Mouse (Mus musculus) spleen, adult 18-20 months (tissue): ENCODE data around the gene Ppara.

Source experiments
- DNase-seq, 2 experiments: peaks; one replicate each; pipeline ENCODE4 v3.0.0; 2022; ENCODE audit warnings: mixed read lengths in 2 of 2

The Ppara gene

DNA sequence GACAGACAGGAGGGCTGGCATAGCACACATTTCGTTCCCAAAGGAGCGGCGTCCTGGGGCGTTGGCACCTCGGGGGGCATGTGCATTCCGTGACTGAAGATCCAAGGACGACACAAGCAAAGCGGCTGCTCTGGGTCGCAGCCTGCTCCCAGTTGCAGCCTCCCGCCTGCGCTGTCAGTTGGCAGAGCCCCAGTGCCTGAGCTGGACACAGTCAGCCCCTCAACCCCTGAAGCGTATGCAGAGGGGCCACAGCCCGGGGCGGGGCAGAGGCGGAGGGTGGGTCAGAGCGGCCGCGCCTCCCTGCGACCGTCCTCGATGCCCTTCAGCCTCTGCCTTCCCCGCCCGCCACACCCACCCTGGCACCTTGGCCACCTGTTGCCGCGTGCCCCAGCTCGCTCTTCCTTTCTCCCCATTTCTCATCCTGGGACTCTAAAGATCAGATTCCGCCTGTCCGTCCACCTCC, at the start of gene Ppara:
Gene Ppara (plus strand): TSS at position 413 of the 463 bp plus-strand sequence.
- DNase-seq = no peak

DNA sequence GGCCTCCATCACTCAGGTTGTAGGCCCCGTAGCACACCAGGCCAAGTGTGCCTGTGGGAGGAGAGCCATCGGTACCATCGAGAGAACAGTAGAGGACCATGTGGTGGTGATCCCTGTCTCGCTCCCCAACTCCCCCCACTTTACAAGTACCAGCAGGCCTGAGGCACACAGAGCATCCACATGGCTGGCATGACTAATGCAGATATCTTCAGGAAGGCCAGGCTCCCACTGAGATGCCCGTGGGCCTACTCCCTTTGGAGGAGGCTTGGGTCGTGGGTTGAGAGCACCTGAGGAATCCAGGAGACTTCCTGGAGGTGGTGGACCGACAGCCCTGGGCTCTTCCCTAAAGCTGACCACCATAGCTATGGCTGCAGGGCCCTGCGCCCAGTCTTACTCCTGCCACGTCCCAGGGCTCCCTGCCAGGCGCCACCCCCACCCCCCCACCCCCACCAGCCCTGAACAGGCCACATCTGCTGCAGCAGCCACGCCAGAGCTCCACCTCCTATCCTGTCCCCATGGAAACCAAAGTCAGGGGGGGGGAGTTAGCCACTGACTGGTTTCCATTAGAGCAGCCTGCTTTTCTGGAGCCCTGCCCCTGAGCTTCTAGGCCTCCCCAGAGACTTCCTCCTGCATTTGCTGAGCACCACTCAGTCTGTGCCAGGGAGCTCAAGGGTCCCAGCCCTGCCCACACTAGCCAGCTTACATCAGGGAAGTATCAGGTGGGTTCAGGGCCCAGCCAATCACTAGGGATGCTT, 48.0 kb upstream of the Ppara start:
- DNase-seq = no peak

DNA sequence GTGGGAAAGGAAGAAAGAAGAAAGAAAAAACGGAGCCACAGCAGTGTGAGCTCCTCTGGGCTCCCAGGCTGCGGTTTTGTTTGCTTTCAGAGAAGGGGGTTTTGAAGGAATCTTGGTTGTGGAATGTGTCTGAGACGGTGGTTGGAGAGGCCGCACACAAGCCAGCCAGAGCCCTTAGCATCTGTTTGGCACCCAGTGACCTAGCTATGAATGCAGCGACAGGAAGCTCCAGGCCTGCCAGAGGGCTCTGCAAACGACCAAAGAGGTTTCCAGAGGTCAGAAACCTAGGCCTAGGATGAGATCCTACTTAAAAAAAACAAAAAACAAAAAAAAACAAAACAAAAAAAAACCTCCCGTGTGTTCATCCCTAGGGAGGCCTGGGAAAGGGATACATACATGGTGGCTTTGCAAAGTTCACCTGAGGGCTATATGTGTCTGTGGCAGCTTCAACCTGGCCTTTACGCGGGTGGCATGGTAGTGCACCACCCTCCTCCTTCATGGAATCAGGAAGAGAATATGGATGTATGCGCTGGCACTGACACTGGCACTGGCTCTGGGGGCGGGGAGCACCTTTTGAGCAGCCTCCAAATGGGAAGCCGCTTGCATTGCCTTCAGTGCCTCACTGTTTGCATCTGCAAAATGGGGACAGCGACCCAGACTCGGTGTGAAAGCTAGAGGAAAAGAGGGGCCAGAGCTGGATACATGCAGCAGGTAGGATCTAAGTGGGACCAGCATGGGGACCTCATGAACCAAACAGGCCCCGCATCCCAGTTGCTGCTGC, 47.0 kb upstream of the Ppara start:
- DNase-seq = no peak

DNA sequence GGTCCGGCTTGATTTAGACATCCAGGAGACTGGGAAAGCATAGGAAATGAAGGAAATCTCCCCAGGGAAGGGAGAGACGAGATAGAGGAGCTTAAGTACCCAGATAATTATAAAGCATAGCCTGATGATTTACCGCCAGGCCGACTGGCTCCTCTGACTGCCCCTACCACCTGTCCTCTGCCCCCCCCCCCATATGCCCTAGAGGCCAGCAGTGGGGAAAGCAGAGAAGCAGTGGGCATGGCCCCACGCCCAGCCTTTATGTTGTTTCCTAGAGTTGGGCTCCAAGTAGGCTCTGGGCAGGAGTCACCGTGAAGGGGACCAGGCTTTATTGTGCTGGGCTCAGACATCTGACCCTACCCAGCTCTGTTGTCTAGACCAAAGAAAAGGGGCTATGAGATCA, 46.0 kb upstream of the Ppara start:
- DNase-seq = no peak

DNA sequence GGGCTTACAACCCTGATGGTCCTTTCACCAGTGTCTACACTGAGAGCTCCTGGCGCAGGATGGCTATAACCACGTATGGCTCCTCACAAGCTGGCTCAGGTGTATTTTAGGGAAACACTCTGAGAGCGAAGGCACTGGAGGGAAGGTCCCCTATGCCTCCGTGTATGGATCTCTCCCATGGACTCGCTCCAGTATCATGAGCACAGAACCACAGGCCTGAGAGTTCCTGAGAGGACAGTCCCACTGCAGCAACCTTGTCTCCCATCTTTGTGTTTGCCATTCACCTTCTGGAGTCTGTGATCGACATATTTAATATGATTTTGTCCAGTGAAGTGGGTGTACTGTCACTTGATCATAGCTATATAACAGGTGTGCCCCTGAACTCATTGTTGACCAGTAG, 45.3 kb upstream of the Ppara start:
- DNase-seq = no peak

DNA sequence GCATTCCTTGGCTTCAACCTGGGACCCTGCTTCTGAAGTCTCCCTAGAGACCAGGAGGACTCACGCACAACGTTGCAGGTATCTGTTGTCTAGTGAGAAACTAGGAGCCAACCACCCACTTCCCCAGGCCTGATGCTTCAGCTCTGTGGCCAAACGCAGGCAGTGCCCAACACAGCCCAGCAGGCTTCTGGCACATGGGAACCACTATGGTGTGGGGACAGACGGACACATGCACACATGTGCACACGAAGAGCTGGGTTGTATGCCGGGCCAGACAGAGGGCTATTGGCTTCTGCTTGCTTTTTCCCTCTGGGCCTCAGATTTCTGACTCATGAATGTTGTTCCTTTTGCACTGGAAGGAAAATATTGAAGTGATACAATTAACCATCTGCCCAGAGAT, 44.7 kb upstream of the Ppara start:
- DNase-seq = no peak

DNA sequence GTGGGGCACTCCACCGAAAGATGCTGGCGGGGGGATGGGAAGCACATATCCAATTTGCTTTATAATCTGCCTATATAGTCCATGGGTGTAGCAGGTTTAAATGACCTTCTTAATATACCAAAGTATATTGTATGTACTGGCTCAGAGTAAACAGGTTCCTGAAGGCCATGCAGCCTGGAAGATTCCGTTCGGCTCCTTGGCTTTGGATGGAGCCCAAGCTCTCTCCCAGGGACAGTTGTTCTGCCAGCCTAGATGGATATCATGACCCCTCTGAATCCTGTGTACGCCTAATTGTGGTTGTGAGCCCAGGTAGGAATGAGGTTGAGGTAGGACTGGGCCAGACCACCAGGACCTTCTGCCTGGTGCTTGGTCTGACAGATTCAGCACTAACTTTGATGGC, 43.9 kb upstream of the Ppara start:
- no peak for DNase-seq

DNA sequence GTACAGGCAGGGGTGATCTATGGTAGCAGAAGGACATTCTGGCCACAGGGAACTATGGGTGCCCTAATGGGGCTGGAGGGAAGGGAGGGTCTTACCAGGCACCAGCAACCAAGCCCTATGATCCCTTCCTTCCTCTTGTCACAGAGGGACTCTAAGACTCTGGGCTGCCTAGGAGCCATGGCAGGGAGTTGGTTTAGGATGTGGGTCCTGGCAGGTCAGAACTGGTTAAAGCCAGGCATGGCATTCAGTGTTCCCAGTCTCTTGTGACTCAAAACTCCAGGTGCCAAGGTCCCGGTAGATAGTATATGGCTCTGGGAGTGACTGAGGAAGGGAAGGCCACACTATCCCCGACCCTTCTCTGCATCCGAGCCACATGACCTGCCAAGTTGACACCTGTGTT, 41.7 kb upstream of the Ppara start:
- no peak for DNase-seq

DNA sequence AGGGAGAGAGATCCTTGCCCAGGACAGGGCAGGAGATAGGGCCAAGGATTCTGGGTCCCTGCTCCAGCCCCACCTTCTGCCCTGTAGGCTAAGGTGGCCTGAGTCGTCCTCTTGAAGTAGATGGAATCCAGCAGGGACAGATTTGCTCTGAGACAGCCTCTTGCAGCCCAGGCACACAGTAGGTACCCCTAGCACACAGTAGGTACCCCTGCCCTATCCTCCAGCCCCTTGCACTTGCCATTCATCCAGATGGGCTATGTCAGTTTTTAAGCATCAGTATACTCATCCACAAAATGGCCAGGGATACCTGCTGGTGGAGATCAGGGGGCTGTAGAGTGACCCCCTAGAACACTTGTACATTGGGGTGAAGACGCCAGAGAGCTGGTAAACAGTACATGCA, 41.0 kb upstream of the Ppara start:
- no peak for DNase-seq

DNA sequence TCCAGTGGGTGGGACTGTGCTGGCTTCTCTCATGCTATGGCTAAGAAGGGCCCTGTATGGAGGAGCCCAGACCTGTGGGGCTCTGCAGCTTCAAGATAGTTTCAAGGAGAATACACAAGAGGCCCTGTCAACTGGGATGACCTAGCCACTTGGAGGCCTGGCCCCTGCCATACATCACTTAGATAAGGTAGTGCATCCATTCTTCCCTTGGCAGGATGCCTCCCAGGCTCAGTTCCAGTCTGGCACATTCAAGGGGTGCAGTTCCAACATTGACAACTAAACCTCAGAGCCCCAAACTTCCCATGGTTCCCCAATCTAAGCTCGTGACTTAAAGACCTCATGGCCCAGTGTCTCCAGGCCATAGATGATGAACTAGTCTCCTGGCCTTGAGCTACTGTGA, 40.4 kb upstream of the Ppara start:
- no peak for DNase-seq

DNA sequence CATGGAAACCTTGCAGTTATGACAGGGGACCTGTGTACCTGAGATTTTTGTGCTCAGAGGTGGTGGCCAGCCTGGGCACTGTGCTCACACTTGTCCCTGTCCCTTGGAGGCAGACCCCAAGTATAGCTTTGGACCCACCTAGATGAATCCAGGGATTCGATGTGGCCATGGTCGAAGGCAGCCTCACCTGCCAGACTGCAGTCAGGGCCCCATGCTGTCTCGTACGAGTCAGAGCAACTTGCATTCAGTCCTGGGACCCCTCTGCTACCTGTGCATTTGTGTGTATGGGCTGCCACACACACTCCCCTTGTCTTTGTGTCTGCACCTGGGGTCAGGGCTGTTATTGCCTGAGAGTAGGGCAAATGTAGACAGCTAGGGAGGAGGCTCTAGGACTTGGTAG, 39.5 kb upstream of the Ppara start:
- DNase-seq = no peak

DNA sequence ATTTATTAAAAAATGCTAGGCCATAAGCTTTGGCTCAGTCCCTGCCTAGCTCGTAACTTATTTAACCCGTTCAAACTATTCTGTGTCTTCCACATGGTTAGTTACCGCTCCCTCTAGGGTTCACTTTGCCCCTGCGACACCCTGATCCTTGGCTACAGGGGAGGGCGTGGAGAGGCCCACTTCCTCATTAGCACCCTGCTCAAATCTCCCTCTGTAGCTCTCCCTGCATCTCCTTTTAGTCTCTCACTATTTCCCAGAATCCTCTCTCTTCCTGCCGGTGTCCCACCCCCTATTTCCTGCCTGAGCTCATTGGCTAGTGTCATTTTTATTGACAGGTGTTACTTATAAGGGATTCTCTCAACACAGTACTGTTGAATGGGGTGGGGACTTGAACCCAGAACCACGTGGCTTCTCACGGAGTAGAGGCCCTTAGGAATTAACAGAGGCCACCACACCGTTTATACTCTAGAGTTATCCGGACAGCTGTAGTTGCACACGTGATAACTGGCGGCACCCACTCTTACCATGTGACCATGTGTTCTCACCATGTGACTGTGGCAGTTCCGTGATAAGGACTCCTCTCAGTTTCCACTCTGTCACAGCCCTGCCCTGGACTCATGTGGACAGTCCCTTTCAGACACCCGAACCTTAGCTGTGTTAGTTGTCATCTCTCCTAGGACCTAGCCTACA, 36.3 kb upstream of the Ppara start:
- no peak for DNase-seq

DNA sequence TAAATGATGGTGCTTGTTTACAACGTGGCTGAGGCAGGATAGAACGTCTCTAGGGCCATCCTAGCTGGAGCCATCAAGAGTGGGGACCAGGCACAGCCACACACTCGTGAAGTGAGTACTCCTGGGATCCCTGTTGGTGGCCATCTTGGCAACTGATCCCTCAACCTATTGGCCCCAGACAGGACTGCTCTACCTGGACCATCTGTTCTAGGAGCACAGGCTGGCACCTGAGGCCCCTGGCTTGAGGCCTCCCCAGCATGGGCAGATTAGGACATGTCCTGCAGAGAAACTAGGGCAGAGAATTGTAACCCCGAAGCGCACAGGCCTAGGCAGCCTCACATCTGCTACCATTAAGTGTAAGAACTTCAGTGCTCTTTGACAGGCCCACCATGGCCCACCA, 35.3 kb upstream of the Ppara start:
- no peak for DNase-seq

DNA sequence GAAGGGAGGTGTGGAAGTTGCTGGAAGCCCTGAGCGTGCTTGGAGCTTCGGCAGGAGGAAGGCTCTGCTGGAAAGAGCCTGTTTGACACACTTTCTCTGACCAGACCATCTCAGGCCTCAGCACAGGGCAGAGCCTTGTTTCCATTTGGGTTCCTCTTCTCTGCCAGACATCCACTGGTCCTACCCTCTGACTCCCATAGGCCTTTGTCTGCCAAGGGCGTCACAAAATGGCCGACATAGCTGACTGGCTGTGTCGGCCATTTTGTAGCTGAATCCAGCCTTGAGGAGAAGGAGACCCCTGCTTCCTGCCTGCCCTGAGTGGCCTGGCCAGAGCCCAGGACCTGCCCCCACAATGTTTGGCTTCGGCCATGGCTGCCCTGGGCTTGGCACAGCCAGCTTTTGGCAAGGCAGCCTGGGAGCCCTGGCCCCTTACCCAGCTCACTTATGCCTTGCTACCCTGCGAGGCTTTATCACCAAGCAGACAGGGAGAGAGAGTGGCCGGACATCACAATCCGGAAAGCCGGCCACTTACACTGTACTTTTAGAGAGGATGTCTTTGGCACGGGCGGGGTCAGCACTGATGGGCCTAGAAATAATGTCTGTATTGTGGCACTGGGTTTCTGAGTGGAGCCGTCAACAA, 34.8 kb upstream of the Ppara start:
- DNase-seq = no peak

DNA sequence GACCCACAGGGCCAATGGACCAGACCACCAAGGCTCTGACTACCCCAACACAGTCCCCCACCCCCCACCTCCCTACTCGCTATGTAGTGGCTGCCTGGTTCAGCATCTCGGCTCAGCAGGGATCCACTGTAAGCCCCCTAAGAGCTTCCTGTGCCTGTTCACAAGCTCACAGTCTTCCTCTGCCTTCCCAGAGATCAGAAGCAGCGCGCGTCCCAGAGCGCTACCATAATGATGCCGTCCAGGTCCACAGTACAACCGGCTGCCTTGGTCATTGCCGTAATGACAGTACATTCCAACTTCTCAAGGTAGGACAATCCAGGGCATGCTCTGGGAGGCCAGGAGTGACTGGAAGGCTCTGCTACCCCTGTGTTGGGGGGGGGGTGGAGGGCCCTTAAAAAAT, 34.1 kb upstream of the Ppara start:
- no peak for DNase-seq

DNA sequence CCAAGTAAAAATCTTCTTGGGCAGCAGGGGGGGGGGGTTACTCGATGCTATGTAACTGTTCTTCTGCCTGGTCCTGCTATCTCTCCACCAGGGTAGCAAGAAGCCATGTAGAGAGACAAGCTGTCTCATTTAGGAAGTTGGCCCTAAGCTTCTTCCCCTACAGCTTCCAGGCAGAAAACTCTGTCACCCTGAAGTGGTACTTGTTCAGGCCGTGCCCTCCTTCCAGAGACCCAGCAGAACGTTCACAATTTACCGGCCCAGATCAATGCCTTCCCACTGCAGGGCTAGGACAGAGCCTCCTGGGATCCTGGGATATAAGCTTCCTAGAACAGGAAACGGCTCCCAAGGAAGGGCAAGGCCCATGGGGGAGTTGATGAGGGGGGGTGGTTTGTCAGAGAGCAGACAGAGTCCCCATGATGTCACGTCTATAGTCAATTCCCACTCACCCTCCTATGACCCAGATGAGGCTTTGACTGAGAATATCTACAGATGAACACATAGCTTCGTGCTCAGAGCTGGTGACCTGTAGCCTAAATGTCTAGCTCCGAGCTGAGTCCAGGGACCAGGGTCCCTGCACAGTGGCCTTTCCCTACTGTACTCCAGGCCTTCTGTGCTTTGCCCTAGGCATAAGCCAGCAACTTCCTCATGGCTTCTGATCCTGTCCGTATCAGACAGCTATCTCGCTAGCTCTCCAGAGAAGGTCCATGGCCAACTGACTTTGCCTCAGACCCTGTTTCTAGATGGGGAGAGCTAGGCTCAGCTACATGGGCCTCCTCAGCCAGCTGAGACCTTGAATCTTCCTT, 33.5 kb upstream of the Ppara start:
- DNase-seq = no peak

DNA sequence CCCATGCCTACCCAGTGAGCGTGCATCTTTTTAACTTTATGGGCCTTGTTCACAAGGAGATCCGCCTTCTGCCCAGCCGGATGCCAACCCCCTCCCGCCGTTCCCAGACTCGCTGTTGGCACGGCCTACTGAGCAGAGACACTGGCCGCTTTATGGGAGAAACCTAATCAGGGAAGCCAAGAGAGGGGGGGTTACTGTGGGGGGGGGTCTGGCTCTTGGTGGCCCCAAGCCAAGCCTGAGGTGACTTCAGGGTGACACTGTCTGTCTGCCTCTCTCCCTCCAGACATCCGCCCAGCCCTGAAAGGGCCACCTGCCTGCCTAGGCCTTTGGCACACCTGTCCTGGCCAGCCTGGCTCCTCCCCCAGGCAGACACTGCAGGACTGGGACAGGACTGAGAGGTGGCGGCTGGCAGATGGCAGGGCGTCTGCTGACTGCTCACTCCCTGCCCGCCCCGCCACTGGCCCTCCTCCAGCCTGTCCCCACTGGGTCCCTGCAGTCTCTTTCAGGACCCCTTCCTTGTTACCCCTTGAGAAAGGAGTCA, 32.3 kb upstream of the Ppara start:
- DNase-seq = no peak

DNA sequence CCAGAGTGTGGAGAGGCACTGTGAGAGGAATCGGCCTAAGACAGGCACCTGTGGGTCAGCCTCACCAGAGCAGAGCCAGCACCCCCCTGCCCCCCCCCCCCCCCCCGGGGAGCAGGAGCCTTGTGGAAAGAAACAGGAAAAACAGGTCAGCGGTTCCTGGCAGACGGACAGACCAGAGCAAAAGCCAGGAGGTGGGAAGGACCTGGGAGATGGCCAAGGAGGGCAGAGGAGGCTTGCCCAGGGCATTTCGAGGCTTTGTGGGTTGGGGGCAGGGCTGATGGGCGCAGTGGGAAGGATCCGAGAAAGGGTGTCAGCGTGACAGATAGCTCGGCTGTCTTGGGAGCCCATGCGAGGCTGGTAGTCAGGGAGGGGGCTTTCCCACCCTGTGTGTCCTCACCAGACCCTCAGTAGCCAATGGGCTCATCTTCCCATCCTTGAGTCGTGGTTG, 31.6 kb upstream of the Ppara start:
- no peak for DNase-seq

DNA sequence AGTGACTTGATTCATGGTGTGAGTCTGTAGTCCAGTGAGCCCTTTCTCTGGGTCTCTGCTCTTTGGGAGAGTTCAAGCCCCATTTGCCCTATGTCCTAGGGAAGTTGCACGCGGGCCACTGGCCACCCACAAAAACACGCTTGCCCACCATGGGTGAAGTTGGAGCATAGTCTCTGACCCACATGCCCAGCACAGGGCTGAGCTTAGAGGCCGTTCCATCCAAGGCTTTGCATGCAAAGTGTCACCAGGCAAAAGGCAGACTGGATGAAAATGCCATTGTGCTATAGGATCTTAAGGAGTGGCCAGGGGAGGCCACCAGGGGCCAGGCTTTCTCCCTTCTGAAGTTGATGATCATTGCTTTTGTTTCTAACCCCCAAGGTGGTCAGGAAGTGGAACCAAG, 30.9 kb upstream of the Ppara start:
- no peak for DNase-seq

DNA sequence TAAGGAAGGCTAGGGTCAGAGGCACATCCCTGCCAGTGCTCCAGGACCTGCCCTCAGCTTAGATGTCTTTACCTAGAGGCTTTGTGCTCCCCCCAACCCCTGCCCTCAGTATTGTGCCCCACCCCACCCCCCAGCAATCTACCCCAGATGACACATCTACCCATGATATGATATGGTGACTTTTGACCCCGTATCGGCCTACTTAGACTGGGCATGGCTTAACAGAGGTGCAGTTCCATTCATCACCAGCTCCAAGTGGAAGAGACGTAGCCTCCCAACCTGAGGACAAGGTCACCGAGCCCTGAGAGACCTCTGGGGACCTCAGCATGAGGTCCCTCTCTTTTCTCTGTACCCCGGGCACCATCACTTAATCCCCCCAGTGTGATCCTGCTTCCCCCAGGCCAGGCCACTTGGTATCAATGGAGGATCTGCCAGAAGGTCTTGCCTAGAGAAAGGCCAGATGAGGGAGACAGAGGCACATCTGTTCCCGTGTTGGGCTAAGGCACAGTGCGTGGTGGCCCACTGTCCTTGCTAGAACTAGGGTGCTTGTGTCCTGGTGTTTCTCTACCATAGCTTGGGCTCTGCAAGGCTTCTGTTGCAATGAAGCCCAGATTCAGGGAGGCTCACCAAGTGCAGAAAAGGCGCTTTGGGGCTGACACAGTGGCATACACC, 30.3 kb upstream of the Ppara start:
- DNase-seq = no peak

DNA sequence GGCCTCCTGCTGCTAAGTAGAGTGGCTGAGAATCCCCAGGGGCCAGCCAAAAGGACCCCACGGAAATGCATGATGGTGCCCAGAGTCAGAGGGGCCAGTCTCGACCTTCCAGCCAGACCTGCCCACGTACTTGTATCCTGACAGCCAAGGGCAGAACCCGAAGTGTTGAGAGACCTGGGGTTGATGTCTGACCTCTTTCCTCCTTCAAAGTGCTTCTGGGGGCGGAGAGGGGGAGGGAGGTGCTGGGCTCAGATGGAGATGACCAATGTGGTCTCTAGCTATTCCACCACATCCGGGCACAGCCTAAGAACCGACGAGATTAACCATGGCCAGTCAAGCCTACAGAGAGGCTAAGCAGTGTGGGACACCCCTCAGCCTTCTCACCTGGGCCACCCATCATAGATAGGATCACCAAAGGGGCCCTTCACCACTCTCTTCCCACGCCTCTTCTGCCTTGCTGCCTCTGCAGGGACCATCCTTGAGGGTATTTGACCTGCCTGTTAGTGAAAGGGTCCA, 29.7 kb upstream of the Ppara start:
- DNase-seq = no peak
